Mouse (Mus musculus): ENCODE results near the gene Gpatch1.
"Not testable (repeated sequence)": the region's sequence is repeated elsewhere in the genome, so short reads cannot be mapped to it uniquely, and the experiment has no call there.

Gpatch1 gene

GRCm38 (mm10) chr7:35322732-35323420 lies 4.6 kb upstream of the Gpatch1 start:
- no peak for DNase-seq

GRCm38 (mm10) chr7:35322161-35322560 lies 3.9 kb upstream of the Gpatch1 start:
- no peak for DNase-seq

- DNase-seq = no peak
These were observed 1.5 kb upstream of the Gpatch1 start for GRCm38 (mm10) chr7:35319755-35320154.

- DNase-seq = not testable (repeated sequence)
These were observed 981 bp upstream of the Gpatch1 start for GRCm38 (mm10) chr7:35319221-35319620.

GRCm38 (mm10) chr7:35314156-35314555 lies 4.1 kb downstream of the Gpatch1 start:
- no peak for DNase-seq

GRCm38 (mm10) chr7:35311214-35311613 lies 7.0 kb downstream of the Gpatch1 start:
- DNase-seq = no peak

GRCm38 (mm10) chr7:35300792-35301191 lies 17.4 kb downstream of the Gpatch1 start:
- DNase-seq = no peak

GRCm38 (mm10) chr7:35299656-35300055 lies 18.6 kb downstream of the Gpatch1 start:
- DNase-seq = no peak

- DNase-seq = no peak
These were observed 20.4 kb downstream of the Gpatch1 start for GRCm38 (mm10) chr7:35297886-35298285.

GRCm38 (mm10) chr7:35295631-35296030 lies 22.6 kb downstream of the Gpatch1 start:
- DNase-seq = no peak

- DNase-seq = no peak
These were observed 24.8 kb downstream of the Gpatch1 start for GRCm38 (mm10) chr7:35293464-35293863.

- no peak for DNase-seq
These were observed 39.3 kb downstream of the Gpatch1 start for GRCm38 (mm10) chr7:35278933-35279332.

- DNase-seq = no peak
These were observed 40.8 kb downstream of the Gpatch1 start for GRCm38 (mm10) chr7:35277433-35277832.

GRCm38 (mm10) chr7:35269443-35270024 lies 48.7 kb downstream of the Gpatch1 start:
- peak in 1 of 2 experiments; percentile 27 for DNase-seq

GRCm38 (mm10) chr7:35267841-35268240 lies 50.4 kb downstream of the Gpatch1 start:
- no peak for DNase-seq

GRCm38 (mm10) chr7:35266666-35267065 lies 51.6 kb downstream of the Gpatch1 start:
- peak in 1 of 2 experiments; percentile 14 for DNase-seq

- peak in 1 of 2 experiments; percentile 21 for DNase-seq
These were observed 53.5 kb downstream of the Gpatch1 start for GRCm38 (mm10) chr7:35264746-35265145.

- no peak for DNase-seq
These were observed 54.4 kb downstream of the Gpatch1 start for GRCm38 (mm10) chr7:35263595-35264489.

- no peak for DNase-seq
These were observed 58.9 kb downstream of the Gpatch1 start for GRCm38 (mm10) chr7:35259384-35259783.

GRCm38 (mm10) chr7:35258294-35258693 lies 59.9 kb downstream of the Gpatch1 start:
- no peak for DNase-seq

GRCm38 (mm10) chr7:35252041-35252558 lies 66.1 kb downstream of the Gpatch1 start:
- no peak for DNase-seq

GRCm38 (mm10) chr7:35237935-35238334 lies 80.3 kb downstream of the Gpatch1 start:
- DNase-seq = not testable (repeated sequence)

GRCm38 (mm10) chr7:35235308-35235707 lies 82.9 kb downstream of the Gpatch1 start:
- DNase-seq = peak in 1 of 2 experiments; percentile 28

All from spleen, adult 18-20 months (tissue).